Mouse (Mus musculus) hindbrain, embryonic 11.5 days (tissue): ENCODE measurements at regions not wholly inside any gene's neighbourhood (a gene's known extent, or its start where the extent isn't known, plus 50 kb on each side); places are given as distances from the start of the nearest gene placed in this dataset.

Experiments
- ATAC-seq: fragments of 200-750 bp; cut with Nextera tagmentation; 2 replicates; pipeline ENCODE4 v1.8.0; 2017; ENCODE audit warnings: mild to moderate bottlenecking, moderate TSS enrichment, moderate library complexity; ENCODE audit not compliant: low FRiP score
- DNase-seq: peaks from one replicate; pipeline ENCODE4 v3.0.0-alpha.2; 2015; ENCODE audit warnings: low spot score
- H3K27ac ChIP-seq: fragments of 300-500 bp; sonication (generic); 2 replicates; pipeline ENCODE4 v1.5.1; 2014; ENCODE audit warnings: mild to moderate bottlenecking, low read depth, low read length
- H3K27me3 ChIP-seq: fragments of 300-500 bp; sonication (generic); 2 replicates; pipeline ENCODE4 v1.6.1; 2014; ENCODE audit warnings: mild to moderate bottlenecking, low read length, moderate library complexity, mixed read lengths; ENCODE audit not compliant: control insufficient read depth, insufficient read depth
- H3K36me3 ChIP-seq: fragments of 300-500 bp; sonication (generic); 2 replicates; pipeline ENCODE4 v1.6.1; 2014; ENCODE audit warnings: mild to moderate bottlenecking, low read length, moderate library complexity, mixed read lengths; ENCODE audit not compliant: control insufficient read depth, insufficient read depth
- H3K4me1 ChIP-seq: fragments of 300-500 bp; sonication (generic); replicated peaks from 2 replicates; pipeline ENCODE4 v1.6.1; 2014; ENCODE audit warnings: low read length, mixed read lengths; ENCODE audit not compliant: control insufficient read depth, insufficient read depth
- H3K4me2 ChIP-seq: fragments of 300-500 bp; sonication (generic); replicated peaks from 2 replicates; pipeline ENCODE4 v1.6.1; 2014; ENCODE audit warnings: mild to moderate bottlenecking, low read depth, low read length
- H3K4me3 ChIP-seq: fragments of 300-500 bp; sonication (generic); 2 replicates; pipeline ENCODE4 v1.5.1; 2014; ENCODE audit warnings: low read depth, low read length
- H3K9ac ChIP-seq: fragments of 300-500 bp; sonication (generic); 2 replicates; pipeline ENCODE4 v1.6.1; 2014; ENCODE audit warnings: low read depth, low read length
- H3K9me3 ChIP-seq: fragments of 300-500 bp; sonication (generic); 2 replicates; pipeline ENCODE4 v1.6.1; 2016; ENCODE audit warnings: low read length; ENCODE audit not compliant: control insufficient read depth
- WGBS: fragments of 180-500 bp; shearing (Covaris S2); extraction: QIAGEN DNeasy Blood & Tissue Kit; methylation state at CpG from one replicate; pipeline ENCODE4 v1.1.7; 2014; 5-methylcytosine and 5-hydroxymethylcytosine counted together

- Histone ChIP-seq H3K27ac (no peak overlapping the region), H3K9me3 (no peaks in the 10 kb centered on the region), H3K9ac (no peak overlapping the region), H3K36me3 (no peaks in the 10 kb centered on the region), H3K4me3 (no peak overlapping the region), H3K4me1 (no peaks in the 10 kb centered on the region), H3K4me2 (no peak overlapping the region), H3K27me3 (no peaks in the 10 kb centered on the region)
- DNase-seq = no peak
- whole genome bisulfite sequencing = 81% methylated on average over 3 of the region's 3 CpGs
- peak; percentile 59 for ATAC-seq
Measured at GRCm38 (mm10) chr5:42270286-42271076, 202.7 kb downstream of the Gm16223 start.

GRCm38 (mm10) chr5:42272001-42272400 lies 204.2 kb downstream of the Gm16223 start:
- H3K4me2 ChIP-seq = no peak overlapping the region
- no peaks in the 10 kb centered on the region for H3K4me1 ChIP-seq
- H3K36me3 ChIP-seq = no peaks in the 10 kb centered on the region
- no peaks in the 10 kb centered on the region for H3K9me3 ChIP-seq
- 89% methylated on average over 4 of the region's 4 CpGs for WGBS
- no peak overlapping the region for H3K27ac ChIP-seq
- ATAC-seq (no peak), DNase-seq (no peak)
- H3K9ac ChIP-seq = no peak overlapping the region
- H3K27me3 ChIP-seq = no peaks in the 10 kb centered on the region
- H3K4me3 ChIP-seq = no peak overlapping the region

GRCm38 (mm10) chr5:42278617-42279296 lies 211.0 kb downstream of the Gm16223 start:
- peak; percentile 53; the same call in 1 of the 2 replicates for ATAC-seq
- Histone ChIP-seq H3K36me3 (no peaks in the 10 kb centered on the region), H3K27me3 (no peaks in the 10 kb centered on the region), H3K9me3 (no peaks in the 10 kb centered on the region), H3K27ac (no peak overlapping the region), H3K4me1 (no peaks in the 10 kb centered on the region), H3K4me2 (no peak overlapping the region), H3K4me3 (no peak overlapping the region), H3K9ac (no peak overlapping the region)
- 61% methylated on average over 4 of the region's 4 CpGs for WGBS
- no peak for DNase-seq
